Mouse (Mus musculus) neural tube, embryonic 10.5 days (tissue): ENCODE data around the gene Slc44a5.
"Not testable (repeated sequence)": the region's sequence is repeated elsewhere in the genome, so short reads cannot be mapped to it uniquely, and the experiment has no call there.

Experiments used
- DNase-seq: peaks from one replicate; pipeline ENCODE4 v3.0.0-alpha.2; 2017; ENCODE audit warnings: low spot score; ENCODE audit errors: extremely low spot score

Gene Slc44a5

DNA sequence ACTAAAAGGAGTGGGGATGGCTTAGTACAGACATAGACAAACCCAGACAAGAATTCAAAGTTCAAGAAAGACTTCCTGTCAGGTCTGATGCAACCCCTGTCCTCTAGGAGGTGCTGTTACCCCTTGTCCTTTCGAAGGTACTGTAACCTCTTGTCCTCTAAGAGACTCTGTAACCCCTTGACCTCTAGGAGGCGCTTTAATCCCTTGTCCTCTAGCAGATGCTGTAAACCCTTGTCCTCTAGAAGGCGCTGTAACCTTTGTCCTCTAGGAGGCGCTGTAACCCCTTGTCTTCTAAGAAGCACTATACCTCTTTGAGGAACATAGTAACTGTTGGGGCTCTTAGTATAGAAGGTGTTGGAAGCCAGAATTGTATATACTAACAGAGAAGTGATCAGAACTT lies 4.7 kb upstream of the Slc44a5 start:
- DNase-seq: peak; percentile 19

- no peak for DNase-seq
These were observed 3.8 kb upstream of the Slc44a5 start for GRCm38 (mm10) chr3:153969451-153969850.

- peak; percentile 19 for DNase-seq
These were observed 919 bp downstream of the Slc44a5 start for GRCm38 (mm10) chr3:153973949-153974760.

DNA sequence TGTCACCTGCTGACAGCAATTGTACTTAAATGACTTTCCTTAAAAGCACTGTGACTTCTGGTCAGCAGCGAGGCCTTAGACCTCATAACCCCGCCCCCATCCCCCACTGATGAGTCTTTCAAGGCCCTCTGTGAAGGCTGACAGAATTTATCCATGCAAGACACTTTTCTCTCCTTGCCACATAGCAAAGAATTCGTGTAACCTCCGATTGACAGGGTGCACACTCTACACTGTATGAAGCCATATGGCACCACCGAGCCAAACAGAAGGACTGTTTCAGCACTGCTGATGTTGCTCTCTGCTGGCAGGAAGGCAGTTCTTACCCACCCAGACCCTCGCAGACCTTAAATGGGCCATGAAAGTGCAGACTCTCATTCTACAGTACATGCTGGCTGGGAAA lies 1.8 kb downstream of the Slc44a5 start:
- DNase-seq: no peak

- DNase-seq: no peak
These were observed 2.6 kb downstream of the Slc44a5 start for GRCm38 (mm10) chr3:153975791-153976190.

DNA sequence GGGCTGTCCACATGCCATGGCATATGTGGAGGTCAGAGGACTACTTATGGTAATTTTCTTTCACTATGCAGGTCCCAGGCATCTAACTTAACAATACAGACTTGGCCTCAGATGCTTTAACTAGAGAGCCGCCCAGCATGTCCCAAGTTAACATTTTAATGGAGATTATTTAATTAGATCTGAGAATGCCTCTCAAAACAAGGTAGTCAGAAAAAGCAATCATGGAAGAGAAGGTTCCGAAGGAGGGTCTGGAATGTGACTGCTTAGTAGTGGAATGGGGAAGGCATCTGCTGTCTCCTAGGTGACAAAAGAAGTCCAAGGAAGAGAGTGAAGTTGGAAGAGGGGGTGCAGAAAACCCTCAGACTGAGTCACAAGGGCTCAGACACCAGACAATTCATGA lies 7.4 kb downstream of the Slc44a5 start:
- DNase-seq: no peak

- peak; percentile 26 for DNase-seq
These were observed 11.4 kb downstream of the Slc44a5 start for GRCm38 (mm10) chr3:153984428-153985340.

- no peak for DNase-seq
These were observed 26.7 kb downstream of the Slc44a5 start for GRCm38 (mm10) chr3:153999797-154000528.

DNA sequence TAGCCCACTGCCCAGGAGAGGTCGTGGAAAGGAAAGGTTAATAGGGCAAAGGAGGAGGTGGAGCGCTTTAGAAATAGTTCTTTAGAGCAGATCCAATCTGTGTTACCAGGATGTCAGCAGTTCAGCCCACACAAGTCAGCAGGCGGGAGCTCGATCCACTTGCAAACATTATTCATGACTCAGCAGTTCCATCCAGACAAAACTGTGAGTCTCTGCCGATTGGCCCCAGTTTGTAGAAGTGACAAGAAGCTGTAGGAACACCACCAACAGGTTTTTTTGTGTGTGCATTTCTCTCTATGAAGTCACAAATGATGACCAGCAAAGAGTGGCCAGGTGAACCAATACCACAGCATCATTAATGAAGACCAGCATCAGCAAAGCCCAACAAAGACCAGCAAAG lies 28.1 kb downstream of the Slc44a5 start:
- no peak for DNase-seq

- no peak for DNase-seq
These were observed 73.6 kb downstream of the Slc44a5 start for GRCm38 (mm10) chr3:154046876-154047275.

- DNase-seq: no peak
These were observed 80.1 kb downstream of the Slc44a5 start for GRCm38 (mm10) chr3:154053331-154053730.

- no peak for DNase-seq
These were observed 84.2 kb downstream of the Slc44a5 start for GRCm38 (mm10) chr3:154057464-154057863.

GRCm38 (mm10) chr3:154058200-154058599 lies 85.0 kb downstream of the Slc44a5 start:
- no peak for DNase-seq

DNA sequence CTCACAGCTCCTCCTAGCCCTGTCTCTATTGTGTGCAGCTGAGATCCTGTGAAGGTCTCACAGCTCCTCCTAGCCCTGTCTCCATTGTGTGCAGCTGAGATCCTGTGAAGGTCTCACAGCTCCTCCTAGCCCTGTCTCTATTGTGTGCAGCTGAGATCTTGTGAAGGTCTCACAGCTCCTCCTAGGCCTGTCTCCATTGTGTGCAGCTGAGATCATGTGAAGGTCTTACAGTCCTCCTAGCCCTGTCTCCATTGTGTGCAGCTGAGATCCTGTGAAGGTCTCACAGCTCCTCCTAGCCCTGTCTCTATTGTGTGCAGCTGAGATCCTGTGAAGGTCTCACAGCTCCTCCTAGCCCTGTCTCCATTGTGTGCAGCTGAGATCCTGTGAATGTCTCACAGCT lies 98.8 kb downstream of the Slc44a5 start:
- not testable (repeated sequence) for DNase-seq

DNA sequence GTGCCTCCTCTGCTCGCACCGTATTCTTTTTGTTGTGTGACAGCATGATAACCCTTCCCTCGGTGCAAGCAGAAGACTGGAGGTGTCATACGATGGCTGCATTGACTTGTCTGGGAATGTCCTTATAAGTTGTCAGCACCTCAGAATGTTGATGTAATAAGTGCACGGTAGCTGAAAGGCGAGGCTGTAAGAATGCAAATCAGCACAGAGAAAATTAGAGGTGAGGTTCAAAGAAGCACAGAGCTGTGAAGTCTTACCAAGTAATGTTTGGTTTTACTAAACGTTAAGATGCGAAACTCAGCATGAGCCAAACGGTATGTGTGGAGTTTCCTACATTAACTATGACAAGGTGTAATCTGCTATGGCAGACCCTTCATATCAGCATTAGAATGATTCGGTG lies 102.5 kb downstream of the Slc44a5 start:
- no peak for DNase-seq

DNA sequence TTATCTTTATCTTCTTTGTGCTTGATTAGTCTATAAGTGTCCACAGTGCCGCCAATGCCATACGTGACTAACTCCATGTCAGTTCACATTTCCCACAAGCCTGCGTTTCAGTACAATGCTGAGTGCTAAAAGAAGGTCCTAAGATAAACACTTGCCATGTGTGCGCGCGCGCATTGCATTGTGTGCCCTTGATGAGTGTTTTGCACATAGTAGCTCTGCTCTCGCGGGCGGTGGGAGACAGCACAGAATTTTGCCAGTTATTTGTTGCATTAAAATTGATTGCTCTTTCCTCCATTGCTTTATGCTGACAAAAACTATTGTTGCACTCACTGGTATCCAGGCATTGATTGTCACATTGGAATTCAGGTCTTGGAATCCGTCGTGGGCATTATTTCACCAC lies 108.5 kb downstream of the Slc44a5 start:
- no peak for DNase-seq

- no peak for DNase-seq
These were observed 109.0 kb downstream of the Slc44a5 start for GRCm38 (mm10) chr3:154082241-154082640.

DNA sequence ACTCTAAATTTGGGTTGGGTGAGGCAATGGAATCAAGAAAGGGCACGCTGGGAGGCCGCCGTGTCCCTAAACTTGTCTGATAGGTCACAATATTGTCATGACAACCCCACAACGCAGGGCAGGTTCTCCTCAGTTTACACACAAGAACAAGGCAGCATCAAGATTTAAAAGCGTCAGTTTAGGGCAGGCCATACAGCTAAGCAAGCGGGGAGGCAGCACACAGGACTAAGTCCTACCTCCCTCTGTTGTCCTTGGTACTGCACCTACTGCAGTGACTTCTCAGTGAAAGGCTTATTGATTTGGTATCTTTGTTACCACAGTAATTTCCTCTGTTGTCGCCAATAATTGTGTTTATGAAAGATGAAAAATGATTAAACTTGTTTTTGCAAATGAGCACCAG lies 109.7 kb downstream of the Slc44a5 start:
- DNase-seq: no peak

GRCm38 (mm10) chr3:154089996-154090395 lies 116.8 kb downstream of the Slc44a5 start:
- DNase-seq: no peak

DNA sequence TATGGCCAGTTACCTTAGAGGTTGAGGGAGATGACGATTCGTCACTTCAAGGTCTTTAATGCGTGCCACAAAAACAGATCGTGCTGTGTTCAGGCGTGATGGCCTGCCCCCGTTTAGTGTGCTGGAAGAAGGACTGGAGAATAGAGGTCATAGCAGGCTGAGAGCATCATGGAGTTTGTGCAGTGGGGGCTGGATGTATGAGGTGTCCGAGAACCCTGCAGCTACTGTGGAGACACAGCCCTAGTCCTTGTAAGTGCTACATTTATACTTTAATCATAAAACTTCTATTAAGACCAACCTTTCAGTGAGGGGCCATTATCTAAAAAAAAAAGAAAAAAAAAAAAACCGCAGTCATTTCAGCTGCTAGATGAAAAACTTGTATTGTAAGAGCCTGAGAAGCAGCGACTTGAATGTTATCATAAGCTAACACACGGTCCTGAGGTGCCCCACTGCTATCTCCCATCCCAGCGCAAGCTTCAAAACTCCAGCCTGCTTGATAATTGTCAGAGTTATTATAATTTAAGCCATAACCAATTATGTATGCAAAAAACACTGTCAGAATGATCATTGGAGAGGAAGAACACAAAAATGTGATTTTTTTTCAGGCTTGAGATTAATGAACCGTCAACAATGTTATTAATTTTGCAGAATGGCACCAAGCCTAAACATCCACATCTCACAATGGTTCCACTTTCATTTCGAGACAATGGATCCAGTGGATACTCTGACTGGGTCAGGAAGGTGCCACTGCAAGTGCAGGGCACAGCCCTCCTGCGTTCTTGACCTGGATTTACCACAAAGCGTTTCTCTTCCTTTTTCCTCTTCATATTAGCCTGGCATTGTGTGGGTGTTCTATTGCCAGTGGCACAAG lies 118.5 kb downstream of the Slc44a5 start:
- DNase-seq: no peak

- no peak for DNase-seq
These were observed 119.2 kb downstream of the Slc44a5 start for GRCm38 (mm10) chr3:154092466-154092865.
